Mouse (Mus musculus) midbrain, embryonic 14.5 days (tissue): ENCODE measurements at regions not wholly inside any gene's neighbourhood (a gene's known extent, or its start where the extent isn't known, plus 50 kb on each side); places are given as distances from the start of the nearest gene placed in this dataset.
"Not testable (repeated sequence)": the region's sequence is repeated elsewhere in the genome, so short reads cannot be mapped to it uniquely, and the experiment has no call there.

Source experiments
- ATAC-seq: fragments of 200-750 bp; cut with Nextera tagmentation; 2 replicates; pipeline ENCODE4 v1.8.0; 2017; ENCODE audit warnings: moderate number of reproducible peaks, moderate library complexity; ENCODE audit not compliant: low FRiP score, low TSS enrichment
- DNase-seq: peaks from one replicate; pipeline ENCODE4 v3.0.0-alpha.2; 2015
- H3K27ac ChIP-seq: fragments of 300-500 bp; sonication (generic); replicated peaks from 2 replicates; pipeline ENCODE4 v1.5.1; 2014; ENCODE audit warnings: mild to moderate bottlenecking, low read depth, low read length, moderate library complexity
- H3K27me3 ChIP-seq: fragments of 300-500 bp; sonication (generic); 2 replicates; pipeline ENCODE4 v1.6.1; 2014; ENCODE audit warnings: low read length, control low read depth, mixed read lengths; ENCODE audit not compliant: control insufficient read depth, insufficient read depth
- H3K36me3 ChIP-seq: fragments of 300-500 bp; sonication (generic); 2 replicates; pipeline ENCODE4 v1.6.1; 2014; ENCODE audit warnings: low read length, control low read depth; ENCODE audit not compliant: control insufficient read depth, insufficient read depth
- H3K4me1 ChIP-seq: fragments of 300-500 bp; sonication (generic); 2 replicates; pipeline ENCODE4 v1.6.1; 2014; ENCODE audit warnings: mild to moderate bottlenecking, antibody characterized with exemption, low read length, control low read depth; ENCODE audit not compliant: control insufficient read depth, insufficient read depth
- H3K4me2 ChIP-seq: fragments of 300-500 bp; sonication (generic); 2 replicates; pipeline ENCODE4 v1.6.1; 2014; ENCODE audit warnings: mild to moderate bottlenecking, low read length, moderate library complexity
- H3K4me3 ChIP-seq: fragments of 300-500 bp; sonication (generic); replicated peaks from 2 replicates; pipeline ENCODE4 v1.5.1; 2014; ENCODE audit warnings: low read depth, low read length
- H3K9ac ChIP-seq: fragments of 300-500 bp; sonication (generic); replicated peaks from 2 replicates; pipeline ENCODE4 v1.6.1; 2014; ENCODE audit warnings: mild to moderate bottlenecking, low read length, moderate library complexity
- H3K9me3 ChIP-seq: fragments of 300-500 bp; sonication (generic); 2 replicates; pipeline ENCODE4 v1.6.1; 2016; ENCODE audit warnings: low read length, control low read depth, mixed read lengths; ENCODE audit not compliant: control insufficient read depth
- WGBS: fragments of 180-500 bp; shearing (Covaris S2); extraction: QIAGEN DNeasy Blood & Tissue Kit; methylation state at CpG from one replicate; pipeline ENCODE4 v1.1.7; 2014; 5-methylcytosine and 5-hydroxymethylcytosine counted together

GRCm38 (mm10) chr13:19300320-19301011 is 95.1 kb downstream of the Stard3nl start:
- H3K27me3 ChIP-seq, H3K9ac ChIP-seq, DNase-seq, H3K9me3 ChIP-seq, H3K4me1 ChIP-seq, H3K36me3 ChIP-seq, H3K4me2 ChIP-seq, H3K27ac ChIP-seq, H3K4me3 ChIP-seq, ATAC-seq: not testable (repeated sequence)
- 87% methylated on average over 9 of the region's 9 CpGs for WGBS

DNA sequence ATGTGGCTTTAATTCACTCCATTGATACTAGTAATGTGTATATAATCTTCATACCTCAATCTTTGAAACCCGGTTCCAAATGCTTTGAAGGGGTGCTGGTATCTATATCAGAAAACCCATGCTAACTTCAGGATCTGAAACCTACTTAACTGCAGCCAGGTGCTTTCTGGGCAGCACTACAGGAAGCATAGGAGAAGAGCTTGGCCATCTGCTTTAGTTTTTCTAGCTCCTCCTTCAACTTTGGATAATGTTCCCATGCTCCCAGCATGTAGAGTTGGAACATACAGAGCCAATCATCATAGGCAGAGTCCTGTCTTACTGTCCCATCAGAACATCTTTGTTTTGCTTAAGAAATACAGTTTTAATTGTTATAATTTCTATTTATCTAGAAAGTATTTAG is 99.3 kb downstream of the Stard3nl start:
- Histone ChIP-seq H3K4me2 (no peak overlapping the region), H3K27ac (no peak overlapping the region), H3K4me1 (no peaks in the 10 kb centered on the region), H3K9me3 (no peaks in the 10 kb centered on the region), H3K27me3 (no peaks in the 10 kb centered on the region), H3K4me3 (no peak overlapping the region), H3K9ac (no peak overlapping the region), H3K36me3 (no peaks in the 10 kb centered on the region)
- WGBS = 89% methylated on average over 1 of the region's 1 CpGs
- no peak for ATAC-seq
- no peak for DNase-seq

DNA sequence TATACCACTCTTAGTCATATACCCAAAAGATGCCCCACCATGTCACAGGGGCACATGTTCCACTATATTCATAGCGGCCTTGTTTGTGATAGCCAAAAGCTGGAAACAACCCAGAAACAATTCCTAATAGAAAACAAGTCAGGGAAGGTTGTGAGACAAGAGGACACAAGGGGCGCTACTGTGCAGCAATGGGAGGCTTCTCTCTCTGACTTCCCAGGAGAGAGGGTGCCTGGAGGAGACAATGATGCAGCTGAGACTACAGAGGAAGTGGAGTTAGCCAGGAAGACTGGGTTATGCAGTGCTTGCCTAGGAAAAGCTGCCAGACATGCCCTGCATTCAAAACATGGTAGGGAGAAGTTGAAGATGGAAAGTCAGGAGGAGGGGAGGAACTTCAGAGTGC is 102.6 kb downstream of the Stard3nl start:
- WGBS = 64% methylated on average over 2 of the region's 2 CpGs

DNA sequence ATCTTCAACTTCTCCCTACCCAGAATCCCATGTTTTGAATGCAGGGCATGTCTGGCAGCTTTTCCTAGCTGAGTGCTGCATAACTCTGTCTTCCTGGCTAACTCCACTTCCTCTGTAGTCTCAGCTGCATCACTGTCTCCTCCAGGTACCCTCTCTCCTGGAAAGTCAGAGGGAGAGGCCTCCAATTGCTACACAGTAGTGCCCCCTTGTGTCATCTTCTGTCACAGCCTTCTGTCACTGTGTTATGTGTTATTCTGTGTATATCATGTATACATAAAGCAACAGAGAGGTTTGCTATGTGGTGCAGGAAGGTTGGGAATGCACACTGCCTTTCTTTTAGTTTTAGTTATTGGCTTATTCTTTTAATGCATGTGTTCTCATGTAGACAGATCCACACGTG is 112.4 kb downstream of the Stard3nl start:
- Histone ChIP-seq H3K4me2 (no peak overlapping the region), H3K27ac (no peak overlapping the region), H3K27me3 (no peaks in the 10 kb centered on the region), H3K36me3 (no peaks in the 10 kb centered on the region), H3K9me3 (no peaks in the 10 kb centered on the region), H3K4me3 (no peak overlapping the region), H3K4me1 (no peaks in the 10 kb centered on the region), H3K9ac (no peak overlapping the region)
- 73% methylated on average over 1 of the region's 1 CpGs for WGBS
- peak; percentile 6 for DNase-seq
- no peak for ATAC-seq

More for the DNA sequence above, 102.6 kb downstream of the Stard3nl start:
- DNase-seq (no peak), ATAC-seq (no peak)
- H3K27me3 ChIP-seq = no peaks in the 10 kb centered on the region
- H3K9ac ChIP-seq = no peak overlapping the region
- H3K36me3 ChIP-seq = no peaks in the 10 kb centered on the region
- no peak overlapping the region for H3K27ac ChIP-seq
- no peaks in the 10 kb centered on the region for H3K4me1 ChIP-seq
- no peaks in the 10 kb centered on the region for H3K9me3 ChIP-seq
- no peak overlapping the region for H3K4me2 ChIP-seq
- no peak overlapping the region for H3K4me3 ChIP-seq

- not testable (repeated sequence) for DNase-seq, H3K4me3 ChIP-seq, H3K36me3 ChIP-seq, H3K9me3 ChIP-seq, H3K4me2 ChIP-seq, H3K4me1 ChIP-seq, ATAC-seq, H3K27ac ChIP-seq, H3K27me3 ChIP-seq, H3K9ac ChIP-seq
- 91% methylated on average over 6 of the region's 6 CpGs for WGBS
These were observed 122.9 kb downstream of the Stard3nl start for GRCm38 (mm10) chr13:19272548-19273295.

DNA sequence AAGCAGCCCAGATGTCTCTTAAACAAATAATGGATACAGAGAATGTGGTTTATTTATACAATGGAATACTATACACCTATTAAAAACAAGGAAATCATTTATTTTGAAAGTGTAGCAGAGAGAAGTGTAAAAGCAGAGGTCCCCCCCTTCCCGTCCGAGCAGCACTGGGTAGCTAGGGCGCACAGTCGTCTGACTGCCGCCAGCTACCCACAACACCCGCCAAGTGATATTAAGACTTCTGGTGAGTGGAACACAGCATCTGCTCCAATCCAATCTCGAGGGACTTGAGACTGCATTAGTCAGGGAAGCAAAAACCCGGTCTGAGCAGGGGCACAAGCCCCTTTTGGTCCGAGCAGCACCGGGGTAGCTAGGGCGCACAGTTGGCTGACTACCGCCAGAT is 130.6 kb downstream of the Stard3nl start:
- ATAC-seq, H3K36me3 ChIP-seq, H3K4me2 ChIP-seq, H3K4me3 ChIP-seq, H3K9me3 ChIP-seq, H3K27ac ChIP-seq, H3K4me1 ChIP-seq, H3K27me3 ChIP-seq, DNase-seq, H3K9ac ChIP-seq: not testable (repeated sequence)
- 90% methylated on average over 12 of the region's 12 CpGs for WGBS

- H3K4me1 ChIP-seq, H3K9ac ChIP-seq, ATAC-seq, H3K27me3 ChIP-seq, H3K9me3 ChIP-seq, H3K4me2 ChIP-seq, H3K27ac ChIP-seq, DNase-seq, H3K36me3 ChIP-seq, H3K4me3 ChIP-seq: not testable (repeated sequence)
- WGBS = 77% methylated on average over 6 of the region's 7 CpGs
These were observed 149.0 kb downstream of the Stard3nl start for GRCm38 (mm10) chr13:19246558-19246957.

- H3K4me1 ChIP-seq, H3K36me3 ChIP-seq, H3K4me2 ChIP-seq, H3K27me3 ChIP-seq, H3K4me3 ChIP-seq, H3K9me3 ChIP-seq, DNase-seq, ATAC-seq, H3K27ac ChIP-seq, H3K9ac ChIP-seq: not testable (repeated sequence)
- WGBS = 60% methylated on average over 4 of the region's 4 CpGs
These were observed 153.0 kb downstream of the Stard3nl start for GRCm38 (mm10) chr13:19242580-19242979.

- no peaks in the 10 kb centered on the region for H3K9me3 ChIP-seq
- no peaks in the 10 kb centered on the region for H3K27me3 ChIP-seq
- H3K27ac ChIP-seq = no peak overlapping the region
- ATAC-seq (no peak), DNase-seq (peak; percentile 40)
- no peak overlapping the region for H3K9ac ChIP-seq
- no peaks in the 10 kb centered on the region for H3K4me1 ChIP-seq
- H3K36me3 ChIP-seq = no peaks in the 10 kb centered on the region
- H3K4me2 ChIP-seq = no peak overlapping the region
- no peak overlapping the region for H3K4me3 ChIP-seq
These were observed 159.3 kb downstream of the Stard3nl start for GRCm38 (mm10) chr13:19236340-19236739.
